Mouse (Mus musculus) spleen, adult 12 weeks (tissue): Measurements from ENCODE around the gene 4930402K13Rik.
"Not testable (repeated sequence)": the region's sequence is repeated elsewhere in the genome, so short reads cannot be mapped to it uniquely, and the experiment has no call there.

ENCODE experiments used
- DNase-seq: peaks from one replicate; pipeline ENCODE4 v3.0.0; 2022; ENCODE audit warnings: low spot score

Gene 4930402K13Rik

GRCm38 (mm10) chrX:9104262-9104661, at the start of gene 4930402K13Rik:
Gene 4930402K13Rik (plus strand): TSS chrX:9104562.
- DNase-seq = no peak

GRCm38 (mm10) chrX:9060952-9061351, 43.4 kb upstream of the 4930402K13Rik start:
- not testable (repeated sequence) for DNase-seq

- no peak for DNase-seq
These were observed 42.3 kb upstream of the 4930402K13Rik start for GRCm38 (mm10) chrX:9062101-9062500.

GRCm38 (mm10) chrX:9062715-9063114, 41.6 kb upstream of the 4930402K13Rik start, which contains the start of gene Fthl17f:
Gene Fthl17f (plus strand): TSS chrX:9063015.
- DNase-seq = not testable (repeated sequence)

GRCm38 (mm10) chrX:9077699-9078098, 26.7 kb upstream of the 4930402K13Rik start:
- peak; percentile 23 for DNase-seq

GRCm38 (mm10) chrX:9095066-9095465, 9.3 kb upstream of the 4930402K13Rik start:
- not testable (repeated sequence) for DNase-seq

- DNase-seq = no peak
These were observed 6.0 kb downstream of the 4930402K13Rik start for GRCm38 (mm10) chrX:9110381-9110780.

- no peak for DNase-seq
These were observed 20.6 kb downstream of the 4930402K13Rik start for GRCm38 (mm10) chrX:9124928-9125327.

GRCm38 (mm10) chrX:9128317-9128831, 24.0 kb downstream of the 4930402K13Rik start:
- no peak for DNase-seq

- no peak for DNase-seq
These were observed 35.1 kb downstream of the 4930402K13Rik start for GRCm38 (mm10) chrX:9139290-9139948.

- no peak for DNase-seq
These were observed 38.3 kb downstream of the 4930402K13Rik start for GRCm38 (mm10) chrX:9142669-9143068.
